Mouse (Mus musculus) right cerebral cortex, postnatal 36 days (tissue): ENCODE measurements around the gene Asb11.

Experiments
- DNase-seq, 2 experiments: peaks; one replicate each; pipeline ENCODE4 v3.0.0; 2022; ENCODE audit warnings: low spot score in 2 of 2, mixed read lengths in 1 of 2

Gene Asb11

DNA sequence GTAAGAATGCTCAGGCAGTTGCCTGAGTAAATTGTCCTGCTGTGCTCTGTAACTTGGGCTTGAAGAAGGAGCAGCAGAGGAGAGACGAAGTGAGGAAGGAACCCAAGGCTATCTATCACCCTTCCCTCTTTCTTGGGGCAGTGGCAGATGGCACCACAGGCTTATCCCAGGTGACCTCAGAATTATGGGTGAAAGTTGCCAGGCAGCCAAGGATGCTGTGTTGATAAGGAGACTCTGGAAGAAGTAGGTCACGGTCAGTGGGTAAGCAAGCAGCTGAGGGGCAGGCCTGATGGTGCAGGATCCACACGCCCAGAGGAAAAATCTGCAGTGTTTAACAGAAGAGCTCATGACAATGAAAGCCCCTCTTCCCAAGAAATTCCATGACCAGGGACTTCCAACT lies 4.5 kb downstream of the Asb11 start:
- no peak for DNase-seq

DNA sequence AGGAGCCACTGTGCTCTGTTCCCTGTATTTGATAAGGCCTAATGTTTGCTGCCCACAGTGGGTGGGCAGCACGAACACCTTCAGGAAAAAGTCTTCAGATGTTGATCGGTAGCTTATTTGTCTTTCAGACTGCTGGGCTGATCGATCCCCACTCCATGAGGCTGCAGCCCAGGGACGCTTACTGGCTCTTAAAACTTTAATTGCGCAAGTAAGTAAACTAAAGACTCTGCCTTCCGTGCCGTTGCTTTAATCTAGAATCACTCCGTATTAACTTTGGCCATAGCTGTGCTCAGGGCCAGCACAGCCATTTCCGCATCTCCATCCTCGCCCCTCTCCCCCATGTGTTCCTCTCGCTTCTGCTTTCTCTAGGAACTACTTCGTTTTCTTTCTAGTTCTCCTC lies 8.8 kb downstream of the Asb11 start:
- no peak for DNase-seq

DNA sequence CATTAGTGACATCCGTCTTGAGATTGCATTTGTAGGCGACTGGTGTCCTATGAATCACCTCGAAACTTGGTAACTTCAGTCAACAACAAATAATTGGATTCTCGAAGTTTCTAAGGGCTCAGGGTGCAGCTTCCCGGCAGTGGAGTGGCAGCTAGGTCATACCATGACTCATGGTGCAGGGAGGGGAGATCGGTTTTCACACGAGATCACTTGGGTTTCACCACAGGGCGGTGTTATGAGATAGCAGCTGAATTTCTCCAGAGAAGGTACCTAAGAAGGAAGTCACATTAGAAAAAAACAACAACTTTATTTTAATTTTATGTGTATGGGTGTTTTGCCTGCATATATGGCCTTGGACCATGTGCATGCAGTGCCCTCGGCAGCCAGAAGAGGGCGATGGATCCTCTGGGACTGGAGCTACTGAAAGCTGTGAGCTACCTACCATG lies 9.3 kb downstream of the Asb11 start:
- no peak for DNase-seq

DNA sequence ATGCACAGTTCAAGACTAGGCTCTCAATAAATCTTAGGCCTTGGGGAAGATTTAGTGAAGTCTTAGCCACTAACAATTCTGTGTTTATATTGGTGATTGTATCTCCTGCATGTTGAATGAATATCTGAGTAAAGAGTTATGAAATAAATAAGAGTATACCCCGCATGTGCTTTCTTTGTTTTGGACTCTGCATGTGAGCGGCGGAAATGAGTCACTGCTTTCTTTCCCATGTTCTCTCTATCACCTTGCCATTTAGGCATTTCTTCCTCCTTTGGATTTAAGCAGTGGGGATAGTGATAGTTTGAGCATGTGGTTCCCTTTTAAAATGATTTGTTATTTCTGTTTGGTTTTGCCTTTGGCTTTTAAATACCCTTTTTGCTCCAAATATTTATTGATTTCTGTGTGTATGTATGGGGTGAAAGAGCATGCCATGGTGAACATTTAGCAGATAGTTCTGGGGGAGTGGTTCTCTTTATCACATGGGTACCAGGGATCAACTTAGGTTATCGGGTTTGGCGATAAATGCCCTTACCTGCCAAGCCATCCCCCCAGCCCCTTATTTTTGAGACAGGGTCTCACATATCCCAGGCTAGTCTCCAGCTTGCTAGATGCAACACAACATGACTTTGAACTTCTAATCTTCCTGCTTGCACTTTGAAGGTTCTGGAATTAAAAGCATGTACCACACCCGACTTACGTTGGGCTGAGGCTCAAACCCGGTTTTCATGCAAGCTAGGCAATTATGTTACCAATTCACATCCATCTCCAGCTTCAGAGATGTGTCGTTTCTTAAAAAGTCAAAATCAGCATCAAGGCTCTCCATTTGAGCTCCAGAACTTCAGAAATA lies 10.3 kb downstream of the Asb11 start:
- DNase-seq, result no peak

DNA sequence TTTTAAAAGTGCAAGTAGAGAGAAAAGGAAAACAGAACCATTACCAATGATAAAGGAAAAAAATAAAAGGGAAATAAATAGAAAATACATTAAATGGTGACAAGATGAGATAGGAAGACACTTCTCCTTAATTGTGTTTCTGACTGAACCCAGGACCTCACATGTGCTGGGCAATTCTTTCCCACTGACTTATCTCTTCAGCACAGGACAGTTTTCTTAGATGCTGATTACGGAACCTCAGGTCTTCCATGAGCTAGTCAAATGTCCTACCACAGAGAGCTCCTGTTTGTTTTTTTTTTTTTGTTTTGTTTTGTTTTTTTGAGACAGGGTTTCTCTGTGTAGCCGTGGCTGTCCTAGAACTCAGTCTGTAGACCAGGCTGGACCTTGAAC lies 10.9 kb downstream of the Asb11 start:
- no peak for DNase-seq

DNA sequence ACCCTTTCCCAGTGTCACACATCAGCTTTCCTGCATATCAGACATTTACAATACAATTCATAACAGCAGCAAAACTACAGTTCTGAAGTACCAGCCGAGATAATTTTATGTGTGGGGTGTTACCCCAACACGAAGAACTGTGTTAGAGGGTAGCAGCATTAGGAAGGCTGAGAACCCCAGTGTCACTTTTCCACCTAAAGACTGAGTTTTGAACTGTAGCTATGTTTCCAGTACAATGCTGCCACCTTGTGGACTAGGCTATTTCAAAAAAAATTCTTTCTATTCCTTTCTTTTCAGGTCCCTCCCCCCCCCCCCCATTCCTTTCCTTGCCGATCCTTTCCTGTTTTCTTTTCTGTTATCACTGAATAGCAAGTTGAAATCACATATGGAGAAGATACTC lies 12.4 kb downstream of the Asb11 start:
- no peak for DNase-seq

DNA sequence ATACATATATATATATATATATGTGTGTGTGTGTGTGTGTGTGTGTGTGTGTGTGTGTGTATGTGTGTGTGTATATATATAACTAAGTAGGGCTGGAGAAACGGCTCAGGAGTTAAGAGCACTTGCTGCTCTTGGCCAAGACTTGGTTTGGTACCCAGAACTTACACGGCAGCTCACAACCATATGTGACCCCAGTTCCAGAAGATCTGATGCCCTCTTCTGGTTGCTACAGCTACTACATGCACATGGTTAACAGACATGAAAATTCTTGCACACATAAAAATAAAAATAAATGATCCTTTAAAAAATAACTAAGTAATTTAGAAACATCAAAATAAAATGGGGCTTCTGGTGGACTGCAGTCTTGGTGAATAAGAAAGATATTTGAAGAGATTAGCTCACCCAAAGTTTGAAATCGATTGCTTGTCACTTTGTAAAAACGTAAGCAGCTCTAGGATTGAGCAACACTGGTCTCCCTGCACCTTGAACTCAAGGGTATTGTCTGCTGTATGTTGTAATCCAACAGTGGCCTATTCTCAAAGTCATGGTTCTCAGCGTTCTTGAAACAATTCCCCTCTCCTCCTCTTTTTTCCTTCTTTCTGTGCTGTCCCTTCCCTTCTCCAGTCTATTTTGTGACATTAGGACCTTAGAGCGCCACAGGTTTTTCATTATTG lies 22.5 kb downstream of the Asb11 start:
- no peak for DNase-seq

DNA sequence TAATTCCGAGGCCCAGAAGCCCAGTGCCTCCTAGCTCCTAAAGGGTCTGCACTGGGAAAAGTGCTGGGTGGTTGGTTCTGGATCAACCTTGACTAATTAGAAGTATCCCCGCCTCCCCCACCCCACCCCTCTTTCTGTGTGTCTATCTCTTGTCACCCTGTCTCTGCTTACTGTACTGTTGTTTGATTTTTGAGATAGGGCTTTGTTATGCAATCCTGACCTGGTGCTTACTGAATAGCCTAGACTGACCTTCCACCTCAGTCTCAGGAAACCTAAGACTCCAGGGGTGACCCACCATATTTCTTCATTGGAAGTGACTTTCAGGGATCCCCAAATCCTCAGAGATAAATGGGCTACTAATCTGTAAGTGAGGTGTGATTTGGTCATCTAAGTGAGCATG lies 65.5 kb downstream of the Asb11 start:
- no peak for DNase-seq

DNA sequence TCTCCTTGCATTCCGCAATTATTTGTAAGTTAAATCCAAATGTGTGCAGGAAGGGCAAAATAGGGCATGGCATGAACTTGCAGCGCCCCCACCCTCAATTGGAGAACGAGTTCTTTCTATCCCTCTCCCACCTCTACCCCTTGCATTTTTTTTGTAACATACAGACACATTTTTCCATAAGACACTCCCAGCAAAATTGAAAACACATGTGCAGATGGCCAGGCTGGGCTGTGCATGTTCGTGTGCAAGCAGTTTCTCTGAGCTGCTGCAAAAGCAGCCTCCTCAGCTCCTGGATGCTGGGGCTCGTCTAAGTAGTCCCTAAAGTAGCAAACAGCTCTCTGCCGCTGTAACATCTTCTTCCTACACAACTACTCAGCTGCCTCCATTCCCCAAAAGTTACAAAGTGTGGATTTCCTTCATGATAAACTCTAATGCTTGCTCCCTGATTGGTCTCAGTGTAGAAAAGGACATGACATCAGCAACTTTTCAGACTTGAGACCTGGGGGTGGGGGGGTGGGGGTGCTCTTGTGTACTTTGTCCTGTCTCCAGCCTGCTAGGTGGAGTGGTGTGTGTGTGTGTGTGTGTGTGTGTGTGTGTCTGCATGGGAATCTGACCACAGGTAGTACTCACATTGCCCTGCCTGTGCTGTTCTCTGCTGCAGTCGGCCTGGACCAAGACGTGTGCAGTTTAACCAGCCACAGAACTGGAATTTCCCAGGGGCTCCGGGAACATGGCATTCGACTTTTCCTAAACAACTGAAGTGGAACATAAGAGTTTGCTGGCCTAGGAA lies 69.1 kb downstream of the Asb11 start, which contains the start of gene Asb9:
Gene Asb9 (plus strand): TSS at position 619 of the 790 bp plus-strand sequence.
- DNase-seq, result no peak

DNA sequence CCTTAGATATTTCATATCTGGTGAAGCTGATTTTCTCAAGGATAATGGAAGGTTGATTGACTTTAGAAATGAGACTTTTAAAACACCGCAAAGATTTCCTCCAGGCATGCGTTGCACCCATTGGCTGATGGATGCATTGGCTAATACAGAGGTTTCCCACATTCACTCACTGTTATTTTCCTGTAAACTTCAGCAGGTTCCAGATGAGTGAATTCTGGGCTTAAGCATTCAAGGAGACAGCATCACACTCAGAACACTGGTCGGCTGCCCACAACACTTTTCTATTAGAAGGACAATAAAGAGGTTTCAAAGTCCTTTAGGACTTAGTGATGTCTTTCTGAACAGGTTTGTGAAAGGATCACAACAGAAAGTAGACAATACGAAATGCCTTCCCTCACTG lies 70.3 kb downstream of the Asb11 start:
- DNase-seq, result no peak

DNA sequence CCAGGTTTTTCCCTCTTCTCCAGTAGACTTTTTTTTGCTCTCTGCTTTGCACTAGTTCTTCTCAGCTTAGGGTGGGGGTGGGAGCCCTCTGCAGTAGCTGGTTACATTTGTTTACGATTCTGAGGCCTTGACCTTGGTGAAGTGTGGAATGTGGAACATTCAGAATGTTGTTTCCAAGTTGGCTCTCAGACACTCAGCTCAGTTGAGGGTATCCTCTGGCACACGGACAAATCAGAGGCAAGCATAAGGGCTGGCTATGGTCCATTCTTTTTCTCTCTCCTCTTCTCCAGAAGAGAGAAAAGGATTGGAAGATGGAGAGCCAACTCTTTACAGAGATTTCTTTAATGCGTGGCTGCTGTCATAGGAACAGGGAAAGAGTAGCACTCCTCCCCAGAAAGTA lies 71.9 kb downstream of the Asb11 start:
- DNase-seq, result no peak
